Mouse (Mus musculus) lung, postnatal 0 days (tissue): ENCODE results near the gene Igsf3.

Experiments used
- CTCF ChIP-seq: IDR thresholded peaks from 2 replicates; pipeline ENCODE4 v1.5.1; 2016; ENCODE audit warnings: antibody characterized with exemption, mild to moderate bottlenecking
- EP300 ChIP-seq: IDR thresholded peaks from 2 replicates; pipeline ENCODE4 v1.6.1; 2016; ENCODE audit warnings: antibody characterized with exemption, mild to moderate bottlenecking, control low read depth

GRCm38 (mm10) chr3:101448765-101449164 lies 71.9 kb downstream of the Igsf3 start:
- TF ChIP-seq CTCF (no peak), EP300 (no peak)
